Mouse (Mus musculus): ENCODE results near the gene Tiam2. TPM values are rescaled to one million over a fixed set of nuclear protein-coding genes. Genes with fewer than 3 reads are reported as not detected.

Tiam2 gene
- polyA plus RNA-seq, 1 experiment = 0.58 TPM

GRCm38 (mm10) chr17:3516406-3516805 is 190.0 kb downstream of the Tiam2 start:
- H3K4me1 ChIP-seq (ENCODE audit: control insufficient read depth, insufficient read depth, insufficient read length) = no peaks in the 10 kb centered on the region
- no peak for DNase-seq (ENCODE audit: low read depth in 1 of 2, low spot score in 2 of 2)
- no peaks in the 10 kb centered on the region for H3K27me3 ChIP-seq (ENCODE audit: control insufficient read depth, insufficient read depth, low read length)
- H3K4me3 ChIP-seq (ENCODE audit: extremely low read depth, insufficient read depth, insufficient read length) = no peak overlapping the region
- WGBS = 68% methylated on average over 9 of the region's 9 CpGs
- H3K27ac ChIP-seq (ENCODE audit: insufficient read depth, low read length) = no peak overlapping the region
- no peak for TF ChIP-seq POLR2A (IDR thresholded peaks at IDR 0.05; ENCODE audit: low read depth, low read length)
- no peak for TF ChIP-seq CTCF (IDR thresholded peaks at IDR 0.05; ENCODE audit: extremely low read depth, insufficient read depth, insufficient read length, insufficient replicate concordance)
- peaks cover 3% of the 10 kb centered on the region for H3K36me3 ChIP-seq (ENCODE audit: control insufficient read depth, insufficient read depth, low read length)

DNA sequence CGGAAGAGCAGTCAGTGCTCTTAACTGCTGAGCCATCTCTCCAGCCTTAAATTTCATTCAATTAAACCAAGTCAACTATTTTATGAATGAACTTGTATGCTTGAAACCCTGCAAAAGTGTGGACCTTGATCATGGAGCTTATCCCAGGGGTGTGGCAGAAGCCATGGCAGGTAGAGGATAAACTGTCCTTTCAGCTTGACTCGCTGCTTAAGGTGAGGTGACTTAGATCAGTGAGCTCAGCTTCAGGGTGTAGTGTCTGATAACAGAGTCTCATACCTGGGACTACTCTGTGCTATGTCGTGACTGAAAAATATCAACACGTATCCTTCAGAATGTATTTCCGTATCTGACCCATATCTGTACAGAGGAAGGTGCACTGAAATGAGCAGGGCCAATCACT is 194.0 kb downstream of the Tiam2 start:
- no peak overlapping the region for H3K4me3 ChIP-seq (ENCODE audit: extremely low read depth, insufficient read depth, insufficient read length)
- 91% methylated on average over 5 of the region's 5 CpGs for WGBS
- TF ChIP-seq CTCF (IDR thresholded peaks at IDR 0.05; ENCODE audit: extremely low read depth, insufficient read depth, insufficient read length, insufficient replicate concordance) (no peak), POLR2A (IDR thresholded peaks at IDR 0.05; ENCODE audit: low read depth, low read length) (no peak)
- no peak for DNase-seq (ENCODE audit: low read depth in 1 of 2, low spot score in 2 of 2)
- no peaks in the 10 kb centered on the region for H3K4me1 ChIP-seq (ENCODE audit: control insufficient read depth, insufficient read depth, insufficient read length)
- no peak overlapping the region for H3K27ac ChIP-seq (ENCODE audit: insufficient read depth, low read length)
- peaks cover 3% of the 10 kb centered on the region for H3K36me3 ChIP-seq (ENCODE audit: control insufficient read depth, insufficient read depth, low read length)
- H3K27me3 ChIP-seq (ENCODE audit: control insufficient read depth, insufficient read depth, low read length) = no peaks in the 10 kb centered on the region

DNA sequence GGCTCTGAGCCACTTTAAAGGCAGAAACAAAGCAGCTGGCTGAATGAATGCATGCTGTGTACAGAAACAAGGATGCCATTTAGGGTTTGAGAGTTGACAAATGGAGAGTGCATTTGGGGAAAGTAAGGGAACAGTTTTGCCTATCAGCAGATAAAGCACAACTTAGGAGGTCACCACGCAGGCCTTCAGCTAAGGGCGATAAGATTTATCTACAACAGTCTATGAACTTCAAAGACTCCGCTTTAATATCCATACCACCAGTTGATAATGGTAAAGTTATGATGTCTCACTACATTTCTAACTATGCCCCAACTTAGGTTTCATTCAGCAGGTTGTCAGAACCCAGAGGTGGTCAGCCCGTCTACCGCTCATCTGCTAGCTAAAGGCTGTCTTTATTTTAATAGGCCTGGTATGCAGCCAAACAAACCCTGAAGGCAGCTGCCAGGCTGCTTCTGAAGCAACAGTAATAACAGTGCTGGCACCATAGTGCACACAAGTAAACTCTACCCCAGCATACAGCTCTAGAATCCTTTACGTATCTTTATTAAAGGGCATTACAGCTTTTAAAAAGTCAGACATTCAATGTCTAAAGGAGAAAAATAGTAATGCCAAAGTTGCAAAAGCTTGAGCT is 201.6 kb downstream of the Tiam2 start:
- no peak for DNase-seq (ENCODE audit: low read depth in 1 of 2, low spot score in 2 of 2)
- TF ChIP-seq POLR2A (IDR thresholded peaks at IDR 0.05; ENCODE audit: low read depth, low read length) = no peak
- no peak for TF ChIP-seq CTCF (IDR thresholded peaks at IDR 0.05; ENCODE audit: extremely low read depth, insufficient read depth, insufficient read length, insufficient replicate concordance)
- Histone ChIP-seq H3K4me3 (ENCODE audit: extremely low read depth, insufficient read depth, insufficient read length) (no peak overlapping the region), H3K36me3 (ENCODE audit: control insufficient read depth, insufficient read depth, low read length) (no peaks in the 10 kb centered on the region), H3K27me3 (ENCODE audit: control insufficient read depth, insufficient read depth, low read length) (no peaks in the 10 kb centered on the region), H3K4me1 (ENCODE audit: control insufficient read depth, insufficient read depth, insufficient read length) (no peaks in the 10 kb centered on the region), H3K27ac (ENCODE audit: insufficient read depth, low read length) (no peak overlapping the region)
- WGBS = 88% methylated on average over 6 of the region's 6 CpGs

DNA sequence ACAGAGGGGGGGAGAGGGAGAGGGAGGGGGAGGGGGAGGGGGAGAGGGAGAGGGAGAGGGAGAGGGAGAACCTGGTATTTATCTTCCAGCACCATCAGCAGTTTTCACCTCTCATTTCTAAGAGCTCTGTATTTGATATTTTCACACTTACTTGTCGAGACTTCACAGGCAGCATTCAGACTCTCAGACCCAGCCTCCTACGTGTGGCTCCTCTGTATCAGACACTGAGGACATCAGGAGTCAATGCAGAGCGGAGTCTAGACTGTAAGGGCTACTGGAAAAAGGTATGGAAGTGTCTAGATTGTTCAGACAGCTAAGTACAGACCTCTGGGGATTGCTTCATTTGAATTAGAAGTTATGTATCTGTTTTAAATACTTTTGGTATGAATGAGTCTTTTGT is 203.2 kb downstream of the Tiam2 start:
- DNase-seq (ENCODE audit: low read depth in 1 of 2, low spot score in 2 of 2) = no peak
- H3K36me3 ChIP-seq (ENCODE audit: control insufficient read depth, insufficient read depth, low read length) = no peaks in the 10 kb centered on the region
- TF ChIP-seq CTCF (IDR thresholded peaks at IDR 0.05; ENCODE audit: extremely low read depth, insufficient read depth, insufficient read length, insufficient replicate concordance) (no peak), POLR2A (IDR thresholded peaks at IDR 0.05; ENCODE audit: low read depth, low read length) (no peak)
- no peaks in the 10 kb centered on the region for H3K4me1 ChIP-seq (ENCODE audit: control insufficient read depth, insufficient read depth, insufficient read length)
- H3K4me3 ChIP-seq (ENCODE audit: extremely low read depth, insufficient read depth, insufficient read length) = no peak overlapping the region
- no peaks in the 10 kb centered on the region for H3K27me3 ChIP-seq (ENCODE audit: control insufficient read depth, insufficient read depth, low read length)
- no peak overlapping the region for H3K27ac ChIP-seq (ENCODE audit: insufficient read depth, low read length)
- WGBS = 79% methylated on average over 3 of the region's 3 CpGs

GRCm38 (mm10) chr17:3530549-3530948 is 204.2 kb downstream of the Tiam2 start:
- Histone ChIP-seq H3K4me1 (ENCODE audit: control insufficient read depth, insufficient read depth, insufficient read length) (no peaks in the 10 kb centered on the region), H3K27me3 (ENCODE audit: control insufficient read depth, insufficient read depth, low read length) (no peaks in the 10 kb centered on the region), H3K27ac (ENCODE audit: insufficient read depth, low read length) (no peak overlapping the region), H3K36me3 (ENCODE audit: control insufficient read depth, insufficient read depth, low read length) (no peaks in the 10 kb centered on the region), H3K4me3 (ENCODE audit: extremely low read depth, insufficient read depth, insufficient read length) (no peak overlapping the region)
- no peak for TF ChIP-seq CTCF (IDR thresholded peaks at IDR 0.05; ENCODE audit: extremely low read depth, insufficient read depth, insufficient read length, insufficient replicate concordance)
- no peak for TF ChIP-seq POLR2A (IDR thresholded peaks at IDR 0.05; ENCODE audit: low read depth, low read length)
- 91% methylated on average over 7 of the region's 7 CpGs for WGBS
- no peak for DNase-seq (ENCODE audit: low read depth in 1 of 2, low spot score in 2 of 2)

GRCm38 (mm10) chr17:3531641-3532040 is 205.3 kb downstream of the Tiam2 start:
- no peak for TF ChIP-seq CTCF (IDR thresholded peaks at IDR 0.05; ENCODE audit: extremely low read depth, insufficient read depth, insufficient read length, insufficient replicate concordance)
- TF ChIP-seq POLR2A (IDR thresholded peaks at IDR 0.05; ENCODE audit: low read depth, low read length) = no peak
- 83% methylated on average over 1 of the region's 1 CpGs for WGBS
- no peaks in the 10 kb centered on the region for H3K27me3 ChIP-seq (ENCODE audit: control insufficient read depth, insufficient read depth, low read length)
- no peaks in the 10 kb centered on the region for H3K36me3 ChIP-seq (ENCODE audit: control insufficient read depth, insufficient read depth, low read length)
- DNase-seq (ENCODE audit: low read depth in 1 of 2, low spot score in 2 of 2) = no peak
- H3K27ac ChIP-seq (ENCODE audit: insufficient read depth, low read length) = no peak overlapping the region
- H3K4me1 ChIP-seq (ENCODE audit: control insufficient read depth, insufficient read depth, insufficient read length) = no peaks in the 10 kb centered on the region
- H3K4me3 ChIP-seq (ENCODE audit: extremely low read depth, insufficient read depth, insufficient read length) = no peak overlapping the region

- H3K36me3 ChIP-seq (ENCODE audit: control insufficient read depth, insufficient read depth, low read length) = no peaks in the 10 kb centered on the region
These were observed 205.9 kb downstream of the Tiam2 start, which contains the start of gene Cldn20 for GRCm38 (mm10) chr17:3532254-3532653. Cldn20 (plus strand) TSS chr17:3532554.

More at GRCm38 (mm10) chr17:3532254-3532653, 205.9 kb downstream of the Tiam2 start, which contains the start of gene Cldn20:
- H3K27ac ChIP-seq (ENCODE audit: insufficient read depth, low read length) = no peak within 1 kb of the TSS
- no peak within 1 kb of the TSS for H3K4me3 ChIP-seq (ENCODE audit: extremely low read depth, insufficient read depth, insufficient read length)
- H3K27me3 ChIP-seq (ENCODE audit: control insufficient read depth, insufficient read depth, low read length) = no peaks in the 10 kb centered on the region
- no peak for TF ChIP-seq POLR2A (IDR thresholded peaks at IDR 0.05; ENCODE audit: low read depth, low read length)
- no peak for TF ChIP-seq CTCF (IDR thresholded peaks at IDR 0.05; ENCODE audit: extremely low read depth, insufficient read depth, insufficient read length, insufficient replicate concordance)
- no peaks in the 10 kb centered on the region for H3K4me1 ChIP-seq (ENCODE audit: control insufficient read depth, insufficient read depth, insufficient read length)
- WGBS = 91% methylated on average over 4 of the region's 4 CpGs
- DNase-seq (ENCODE audit: low read depth in 1 of 2, low spot score in 2 of 2) = no peak
